Mouse (Mus musculus): ENCODE data around the gene Secisbp2l. TPM values are rescaled to one million over a fixed set of nuclear protein-coding genes. Genes with fewer than 3 reads are reported as not detected.

Secisbp2l gene
- 31.7 and 36.6 TPM in 2 replicates for polyA plus RNA-seq (2012; ENCODE audit: insufficient read depth, insufficient read length, missing spikeins)

DNA sequence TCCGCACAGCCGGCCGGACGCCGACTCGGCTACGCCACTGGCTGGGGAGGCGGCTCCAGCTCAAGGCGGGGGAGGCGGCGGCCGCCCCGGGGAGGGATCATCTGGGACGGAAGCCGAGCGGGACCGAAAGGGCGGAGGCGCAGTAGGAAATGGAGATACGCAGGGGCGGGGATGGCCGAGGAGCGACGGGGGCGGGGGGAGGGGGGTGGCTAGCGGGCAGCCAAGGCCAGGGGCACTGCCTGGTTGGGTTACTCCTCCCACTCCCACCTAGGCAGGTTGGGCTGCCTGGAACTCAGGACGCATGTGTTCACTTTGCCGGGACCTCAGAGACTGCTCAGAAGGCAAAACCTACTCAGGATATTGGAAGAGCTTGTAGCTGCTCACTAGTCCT, at the start of gene Secisbp2l:
TSS of gene Secisbp2l (minus strand) at position 152 of the 391 bp plus-strand sequence.
- peaks cover 6% of the 10 kb centered on the region for H3K4me1 ChIP-seq (ENCODE audit: control insufficient read depth, insufficient read depth, insufficient read length, low read length)
- H3K4me3 ChIP-seq (ENCODE audit: insufficient read depth, low read depth, low read length) = peak within 1 kb of the TSS; percentile 70
- H3K27ac ChIP-seq (replicated peaks; ENCODE audit: low read depth, low read length) = peak within 1 kb of the TSS; percentile 60

DNA sequence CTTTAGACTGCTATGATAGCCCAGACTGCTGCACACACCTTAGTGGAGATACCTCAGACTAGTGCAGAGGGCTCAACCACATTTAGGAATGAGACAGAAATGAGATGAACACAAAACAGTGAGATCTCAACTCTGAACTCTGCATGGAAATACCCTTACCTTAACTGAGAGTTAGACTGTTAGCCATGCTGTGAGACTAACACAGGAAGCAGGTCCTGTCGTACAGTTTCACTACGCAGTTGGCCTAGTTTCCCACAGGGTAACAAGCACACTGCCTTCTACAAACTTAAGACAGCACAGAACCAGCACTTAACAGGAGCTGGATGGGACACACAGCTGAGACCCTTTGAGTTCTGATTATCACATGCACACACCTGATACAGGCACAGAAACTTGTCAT, 47.3 kb upstream of the Secisbp2l start:
- Histone ChIP-seq H3K4me1 (ENCODE audit: control insufficient read depth, insufficient read depth, insufficient read length, low read length) (no peaks in the 10 kb centered on the region), H3K4me3 (ENCODE audit: insufficient read depth, low read depth, low read length) (no peak overlapping the region), H3K27ac (replicated peaks; ENCODE audit: low read depth, low read length) (no peak overlapping the region)

GRCm38 (mm10) chr2:125827898-125828297, 45.2 kb upstream of the Secisbp2l start:
- no peak overlapping the region for H3K4me3 ChIP-seq (ENCODE audit: insufficient read depth, low read depth, low read length)
- H3K4me1 ChIP-seq (ENCODE audit: control insufficient read depth, insufficient read depth, insufficient read length, low read length) = no peaks in the 10 kb centered on the region
- no peak overlapping the region for H3K27ac ChIP-seq (replicated peaks; ENCODE audit: low read depth, low read length)

DNA sequence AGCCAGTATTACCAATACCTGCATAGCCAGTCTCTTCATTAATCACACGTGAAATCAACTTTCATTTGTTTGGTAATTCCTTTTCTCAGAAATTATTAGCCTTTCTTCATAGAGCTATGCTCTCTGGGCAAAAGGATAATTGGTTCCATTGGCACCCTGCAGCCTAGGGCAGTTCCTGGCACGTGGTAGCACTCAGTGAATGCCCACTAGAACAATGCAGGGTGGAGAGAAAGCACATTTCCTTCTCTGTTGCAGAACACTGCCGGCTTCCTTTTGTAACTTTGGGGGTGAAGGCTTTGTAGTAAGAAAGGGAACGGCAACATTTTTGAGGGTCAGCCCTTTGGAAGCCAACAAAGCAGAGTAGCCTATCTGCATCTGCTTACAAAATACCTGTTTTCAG, 43.5 kb upstream of the Secisbp2l start:
- no peak overlapping the region for H3K4me3 ChIP-seq (ENCODE audit: insufficient read depth, low read depth, low read length)
- no peaks in the 10 kb centered on the region for H3K4me1 ChIP-seq (ENCODE audit: control insufficient read depth, insufficient read depth, insufficient read length, low read length)
- H3K27ac ChIP-seq (replicated peaks; ENCODE audit: low read depth, low read length) = no peak overlapping the region

- no peak overlapping the region for H3K4me3 ChIP-seq (ENCODE audit: insufficient read depth, low read depth, low read length)
- no peaks in the 10 kb centered on the region for H3K4me1 ChIP-seq (ENCODE audit: control insufficient read depth, insufficient read depth, insufficient read length, low read length)
- no peak overlapping the region for H3K27ac ChIP-seq (replicated peaks; ENCODE audit: low read depth, low read length)
These were observed 37.7 kb upstream of the Secisbp2l start for GRCm38 (mm10) chr2:125820397-125820796.

GRCm38 (mm10) chr2:125813972-125814595, 31.4 kb upstream of the Secisbp2l start:
- H3K27ac ChIP-seq (replicated peaks; ENCODE audit: low read depth, low read length) = no peak overlapping the region
- H3K4me3 ChIP-seq (ENCODE audit: insufficient read depth, low read depth, low read length) = no peak overlapping the region
- H3K4me1 ChIP-seq (ENCODE audit: control insufficient read depth, insufficient read depth, insufficient read length, low read length) = no peaks in the 10 kb centered on the region

DNA sequence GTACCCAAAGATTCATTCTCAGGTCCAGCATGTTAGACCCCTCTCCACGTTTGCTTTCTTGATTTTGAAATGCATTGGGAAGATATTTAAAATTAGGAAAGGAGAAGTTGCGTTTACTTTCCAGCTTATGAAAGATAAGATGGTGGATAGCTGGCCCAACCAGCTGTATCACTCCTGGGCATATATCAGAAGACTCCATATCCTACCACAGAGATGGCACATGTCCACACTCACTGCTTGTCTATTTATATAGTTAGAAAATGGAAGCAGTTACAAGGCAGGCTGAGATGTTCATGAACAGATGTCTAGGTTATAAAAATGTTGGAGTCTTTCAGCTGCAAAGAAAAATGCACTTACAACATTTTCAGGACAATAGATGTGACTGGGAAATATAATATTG, 28.7 kb upstream of the Secisbp2l start:
- Histone ChIP-seq H3K27ac (replicated peaks; ENCODE audit: low read depth, low read length) (no peak overlapping the region), H3K4me1 (ENCODE audit: control insufficient read depth, insufficient read depth, insufficient read length, low read length) (no peaks in the 10 kb centered on the region), H3K4me3 (ENCODE audit: insufficient read depth, low read depth, low read length) (no peak overlapping the region)

GRCm38 (mm10) chr2:125809551-125809950, 26.9 kb upstream of the Secisbp2l start:
- H3K4me1 ChIP-seq (ENCODE audit: control insufficient read depth, insufficient read depth, insufficient read length, low read length) = no peaks in the 10 kb centered on the region
- no peak overlapping the region for H3K4me3 ChIP-seq (ENCODE audit: insufficient read depth, low read depth, low read length)
- H3K27ac ChIP-seq (replicated peaks; ENCODE audit: low read depth, low read length) = no peak overlapping the region

DNA sequence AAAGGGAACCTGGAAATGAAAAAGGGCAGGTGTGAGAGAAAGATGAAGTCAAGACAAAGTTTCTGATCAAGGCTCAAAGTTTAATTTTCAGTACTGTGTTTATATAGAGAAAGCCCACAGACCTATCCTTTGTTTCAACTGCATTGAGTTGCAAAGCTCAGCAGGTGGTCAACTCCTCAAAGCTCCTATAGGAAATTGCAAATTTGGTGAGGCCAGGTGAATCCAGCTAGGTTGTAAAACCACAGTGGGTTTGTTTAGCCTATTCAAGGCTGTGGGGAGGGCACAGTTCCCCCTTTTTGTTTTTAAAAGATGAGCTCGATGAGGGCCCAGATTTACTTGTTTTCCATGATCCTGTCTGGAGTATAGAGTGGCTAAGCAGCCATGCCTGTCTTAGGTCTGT, 23.2 kb upstream of the Secisbp2l start:
- no peak overlapping the region for H3K27ac ChIP-seq (replicated peaks; ENCODE audit: low read depth, low read length)
- H3K4me1 ChIP-seq (ENCODE audit: control insufficient read depth, insufficient read depth, insufficient read length, low read length) = no peaks in the 10 kb centered on the region

GRCm38 (mm10) chr2:125801947-125802346, 19.3 kb upstream of the Secisbp2l start:
- Histone ChIP-seq H3K27ac (replicated peaks; ENCODE audit: low read depth, low read length) (no peak overlapping the region), H3K4me1 (ENCODE audit: control insufficient read depth, insufficient read depth, insufficient read length, low read length) (no peaks in the 10 kb centered on the region), H3K4me3 (ENCODE audit: insufficient read depth, low read depth, low read length) (no peak overlapping the region)

More for the DNA sequence above, 23.2 kb upstream of the Secisbp2l start:
- no peak overlapping the region for H3K4me3 ChIP-seq (ENCODE audit: insufficient read depth, low read depth, low read length)

GRCm38 (mm10) chr2:125801038-125801437, 18.4 kb upstream of the Secisbp2l start:
- H3K4me3 ChIP-seq (ENCODE audit: insufficient read depth, low read depth, low read length) = no peak overlapping the region
- no peak overlapping the region for H3K27ac ChIP-seq (replicated peaks; ENCODE audit: low read depth, low read length)

DNA sequence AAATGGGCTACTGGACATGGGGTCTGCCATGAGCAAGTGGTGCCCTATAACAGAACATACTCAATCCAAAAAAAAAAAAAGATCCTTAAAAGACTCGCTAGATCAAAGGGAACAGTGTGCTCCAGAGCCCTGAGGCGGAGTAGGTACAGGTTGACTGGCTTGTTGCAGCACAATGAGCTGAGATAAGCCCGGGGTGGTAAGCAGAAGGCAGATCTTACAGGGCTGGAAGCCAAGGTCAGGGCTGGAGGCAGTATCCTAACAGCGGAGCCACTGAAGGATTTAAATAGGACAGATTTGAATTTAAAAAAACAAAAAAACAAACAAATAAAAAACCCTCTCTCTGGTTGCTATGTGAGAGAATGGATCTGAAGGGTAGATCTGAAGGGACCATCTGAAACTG, 17.8 kb upstream of the Secisbp2l start:
- H3K4me1 ChIP-seq (ENCODE audit: control insufficient read depth, insufficient read depth, insufficient read length, low read length) = no peaks in the 10 kb centered on the region
- no peak overlapping the region for H3K4me3 ChIP-seq (ENCODE audit: insufficient read depth, low read depth, low read length)
- no peak overlapping the region for H3K27ac ChIP-seq (replicated peaks; ENCODE audit: low read depth, low read length)

More at GRCm38 (mm10) chr2:125801038-125801437, 18.4 kb upstream of the Secisbp2l start:
- H3K4me1 ChIP-seq (ENCODE audit: control insufficient read depth, insufficient read depth, insufficient read length, low read length) = no peaks in the 10 kb centered on the region

GRCm38 (mm10) chr2:125797872-125798271, 15.2 kb upstream of the Secisbp2l start:
- H3K4me3 ChIP-seq (ENCODE audit: insufficient read depth, low read depth, low read length) = no peak overlapping the region
- no peaks in the 10 kb centered on the region for H3K4me1 ChIP-seq (ENCODE audit: control insufficient read depth, insufficient read depth, insufficient read length, low read length)

DNA sequence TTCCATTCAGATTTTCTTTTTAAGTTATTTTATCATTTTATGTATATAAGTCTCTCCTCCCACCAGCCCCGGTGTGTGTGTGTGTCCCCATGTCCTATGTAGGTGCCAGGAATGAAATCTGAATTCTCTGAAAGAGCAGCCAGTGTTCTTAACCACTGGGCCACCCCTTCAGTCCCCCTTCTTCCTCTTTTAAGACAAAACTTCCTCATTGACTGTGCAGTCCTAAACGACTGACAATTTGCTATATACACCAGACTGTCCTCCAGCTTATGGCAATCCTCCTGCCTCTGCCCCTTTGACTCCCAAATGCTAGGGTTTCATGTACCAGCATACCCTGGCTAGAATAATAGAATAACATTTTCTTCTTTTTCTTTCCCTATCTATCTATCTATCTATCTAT, 12.4 kb upstream of the Secisbp2l start:
- H3K27ac ChIP-seq (replicated peaks; ENCODE audit: low read depth, low read length) = no peak overlapping the region
- no peak overlapping the region for H3K4me3 ChIP-seq (ENCODE audit: insufficient read depth, low read depth, low read length)
- H3K4me1 ChIP-seq (ENCODE audit: control insufficient read depth, insufficient read depth, insufficient read length, low read length) = no peaks in the 10 kb centered on the region

More at GRCm38 (mm10) chr2:125797872-125798271, 15.2 kb upstream of the Secisbp2l start:
- no peak overlapping the region for H3K27ac ChIP-seq (replicated peaks; ENCODE audit: low read depth, low read length)

- Histone ChIP-seq H3K4me1 (ENCODE audit: control insufficient read depth, insufficient read depth, insufficient read length, low read length) (no peaks in the 10 kb centered on the region), H3K27ac (replicated peaks; ENCODE audit: low read depth, low read length) (no peak overlapping the region), H3K4me3 (ENCODE audit: insufficient read depth, low read depth, low read length) (no peak overlapping the region)
These were observed 11.5 kb upstream of the Secisbp2l start for GRCm38 (mm10) chr2:125794166-125794565.

DNA sequence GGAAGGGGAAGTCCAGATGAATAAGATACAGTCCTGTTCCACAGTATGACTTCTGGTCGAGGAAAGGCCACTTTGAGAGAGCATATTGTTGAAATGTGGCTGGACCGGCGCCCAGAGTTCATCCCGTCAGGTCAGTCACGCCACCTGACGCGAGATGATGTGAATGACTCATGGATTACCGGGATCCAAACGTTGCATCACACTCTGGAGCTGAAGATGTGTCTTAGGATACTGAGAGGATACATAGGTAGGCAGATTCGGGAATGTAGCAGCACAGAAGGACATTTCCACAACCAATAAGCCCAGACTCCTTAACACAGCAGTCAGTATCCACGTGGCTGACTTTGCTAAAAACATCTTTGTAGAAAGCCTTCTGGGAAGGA, 10.2 kb upstream of the Secisbp2l start:
- Histone ChIP-seq H3K4me1 (ENCODE audit: control insufficient read depth, insufficient read depth, insufficient read length, low read length) (no peaks in the 10 kb centered on the region), H3K4me3 (ENCODE audit: insufficient read depth, low read depth, low read length) (no peak overlapping the region), H3K27ac (replicated peaks; ENCODE audit: low read depth, low read length) (no peak overlapping the region)
